Mouse (Mus musculus) ovary, postnatal 36 days (tissue): ENCODE data around the gene Cubn.
A peak's percentile ranks its signal among the peaks of the same experiment; 100 is the strongest.

ENCODE experiments used
- DNase-seq: peaks from one replicate; pipeline ENCODE4 v3.0.0; 2022; ENCODE audit warnings: low spot score, mixed read lengths

The Cubn gene

DNA sequence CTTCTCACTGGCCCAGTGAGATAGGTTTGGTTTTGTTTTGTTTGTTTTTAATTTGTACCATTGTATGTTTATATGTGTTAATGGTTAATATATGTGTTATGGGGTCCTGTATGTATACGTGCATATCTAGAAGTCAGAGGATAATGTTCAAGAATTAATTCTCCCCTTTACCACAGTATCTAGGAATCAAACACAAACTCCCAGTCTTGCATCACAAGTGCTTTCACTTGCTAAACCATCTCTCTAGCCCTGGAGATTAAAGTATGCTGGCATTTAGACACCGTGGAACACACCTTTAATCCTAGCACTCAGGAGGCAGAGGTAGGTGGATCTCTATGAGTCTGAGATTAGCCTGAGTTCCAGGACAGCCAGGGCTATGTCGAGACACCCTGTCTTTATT lies 83.3 kb downstream of the Cubn start:
- no peak for DNase-seq

DNA sequence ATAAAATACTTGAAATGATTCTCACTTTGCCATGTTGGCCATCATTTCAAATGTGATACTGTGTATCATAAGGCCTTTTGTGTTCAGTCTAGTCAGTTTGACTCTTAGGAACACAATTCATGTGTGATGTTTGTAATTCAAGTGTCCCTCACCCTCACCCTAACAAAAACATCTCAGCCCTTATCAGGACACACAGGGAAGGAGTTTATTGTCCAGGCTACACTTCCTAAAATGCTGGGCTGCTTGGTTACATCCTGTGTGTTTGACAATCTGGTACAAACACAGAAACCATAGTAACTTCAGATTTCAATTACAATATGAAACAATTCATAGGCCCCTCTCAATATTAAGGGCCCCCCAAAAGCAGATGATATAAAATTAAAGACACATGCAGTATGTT lies 83.9 kb downstream of the Cubn start:
- DNase-seq, result no peak

DNA sequence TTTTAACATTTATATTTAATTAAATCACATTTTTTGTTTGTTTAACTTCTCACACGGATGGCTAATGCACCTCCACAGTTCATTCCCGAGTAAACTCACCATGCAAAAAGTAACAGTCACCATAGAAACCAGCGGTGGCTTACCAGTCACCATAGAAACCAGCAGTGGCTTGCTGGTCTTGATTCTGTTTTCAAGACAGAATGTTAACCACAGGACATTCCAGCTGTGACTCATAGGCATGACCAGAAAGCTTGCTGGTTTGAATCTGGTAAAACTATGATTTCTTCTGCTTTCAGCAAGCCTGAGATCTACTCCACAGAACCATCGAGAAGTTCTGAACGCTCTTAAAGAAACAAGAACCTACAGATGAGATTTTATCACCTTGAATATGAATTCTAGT lies 84.3 kb downstream of the Cubn start:
- DNase-seq, result no peak

DNA sequence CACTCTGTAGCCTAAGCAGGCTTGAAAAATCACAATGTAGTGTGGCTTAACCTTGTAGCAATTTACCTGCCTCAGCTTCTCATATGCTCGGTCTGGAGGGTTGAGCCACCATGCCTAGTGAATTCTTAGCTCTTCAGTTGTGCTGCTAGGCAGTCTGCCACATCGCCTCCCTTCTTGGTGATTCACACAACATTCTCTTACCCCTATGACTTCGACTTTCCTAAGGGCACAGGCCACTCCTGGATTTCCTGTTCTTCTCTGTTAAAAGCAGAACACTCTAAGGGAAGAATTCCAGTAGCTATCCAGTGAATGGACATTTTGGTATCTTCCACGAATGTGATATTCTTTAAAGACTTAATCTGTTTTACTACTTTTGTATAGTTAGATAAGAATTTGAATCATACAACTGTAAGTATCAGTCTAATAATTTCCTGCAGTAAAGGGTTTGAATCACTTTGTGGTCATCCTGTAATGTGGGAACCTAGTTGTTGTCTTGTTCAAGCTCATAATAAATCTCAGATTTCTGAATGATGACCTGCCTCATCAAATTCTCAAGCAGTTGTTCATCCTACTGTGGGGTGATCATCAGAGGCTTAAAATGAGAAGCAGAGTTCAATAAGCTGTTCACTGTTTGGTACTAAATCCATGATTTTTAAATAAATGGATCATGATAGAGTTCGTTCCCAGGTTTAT lies 86.5 kb downstream of the Cubn start:
- DNase-seq, result no peak

DNA sequence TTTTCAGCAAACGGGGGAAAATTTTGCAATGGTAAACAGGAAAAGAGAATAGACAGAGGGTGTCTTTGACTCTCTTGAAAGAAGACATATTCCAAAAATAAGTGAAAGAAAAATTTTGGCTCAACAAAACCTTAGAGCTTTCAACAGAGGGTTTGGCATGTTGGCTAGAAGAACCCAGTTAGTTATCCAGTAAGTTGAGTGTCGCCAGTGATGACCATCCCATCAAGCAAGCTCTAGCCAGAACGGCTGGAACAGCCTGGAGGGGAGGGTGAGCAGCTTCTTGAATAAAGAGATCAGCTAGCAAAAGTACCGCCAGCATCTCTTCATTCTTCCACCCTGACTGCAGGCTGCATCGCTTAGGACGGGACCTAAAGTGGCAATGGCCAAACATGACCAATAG lies 90.8 kb downstream of the Cubn start:
- DNase-seq, result no peak

DNA sequence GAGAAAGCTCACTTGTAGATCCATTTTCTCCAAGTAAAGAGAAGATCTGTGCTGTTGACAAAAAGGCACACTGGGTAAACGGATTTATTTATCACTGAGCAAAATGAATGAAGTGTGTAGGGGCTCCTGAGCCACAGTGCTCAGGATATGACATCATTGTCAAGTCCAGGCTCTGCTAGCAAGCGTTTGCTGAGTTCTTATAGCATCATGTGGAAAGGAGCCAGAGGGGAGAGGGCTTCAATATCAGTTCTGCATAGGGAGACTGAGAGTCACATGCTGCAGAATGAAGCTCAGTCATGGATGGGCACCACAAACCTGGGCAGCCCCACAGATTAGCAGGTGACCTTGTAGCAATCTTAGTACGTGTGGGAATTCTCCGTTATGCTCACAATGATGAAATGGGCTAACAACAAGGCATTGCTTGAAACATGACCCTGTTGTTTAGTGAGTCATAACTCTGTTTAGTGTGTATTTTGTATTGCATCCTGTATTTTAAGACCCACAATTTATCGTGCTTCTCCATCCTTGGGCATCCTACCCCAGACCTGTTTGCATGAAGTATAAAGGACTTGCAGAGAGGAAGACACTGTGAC lies 92.0 kb downstream of the Cubn start:
- no peak for DNase-seq

DNA sequence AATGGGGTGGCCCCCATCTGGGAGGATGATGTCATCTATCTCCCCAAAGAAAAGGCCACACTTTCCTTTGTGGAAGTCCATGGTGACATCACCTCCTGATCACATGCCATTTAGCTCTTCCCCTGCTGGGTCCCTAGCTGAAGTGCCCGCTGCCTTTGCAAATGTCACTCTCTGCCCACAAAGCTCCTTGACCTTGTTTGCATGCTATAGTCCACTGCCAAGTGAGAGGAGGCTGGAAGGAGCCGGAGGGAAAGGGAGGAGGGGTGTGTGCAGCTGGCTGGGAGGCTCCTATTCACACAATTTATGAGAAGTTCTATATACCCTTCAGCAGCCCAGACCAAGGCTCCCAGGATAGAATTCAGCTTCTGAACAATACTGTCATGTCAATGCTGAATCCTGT lies 92.7 kb downstream of the Cubn start:
- DNase-seq, result peak; percentile 31

DNA sequence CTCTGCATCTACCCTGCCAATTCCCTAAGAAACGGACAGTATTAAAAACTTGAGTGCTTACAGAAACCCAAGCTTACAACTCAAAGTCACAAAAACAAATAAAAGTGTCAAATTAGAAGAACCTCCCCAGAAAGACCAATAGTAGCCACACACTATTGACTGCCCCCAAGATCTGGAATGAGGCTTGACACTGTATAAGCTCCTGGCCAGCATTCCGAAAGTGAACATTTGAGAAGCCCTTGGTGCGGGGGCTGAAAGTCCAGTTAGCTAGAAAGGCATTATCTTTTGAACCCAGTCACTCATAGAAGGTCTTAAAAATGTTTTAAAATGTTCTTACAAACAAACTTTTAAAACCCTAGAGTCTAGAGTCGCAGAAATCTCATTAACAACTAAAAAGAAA lies 93.1 kb downstream of the Cubn start:
- no peak for DNase-seq

DNA sequence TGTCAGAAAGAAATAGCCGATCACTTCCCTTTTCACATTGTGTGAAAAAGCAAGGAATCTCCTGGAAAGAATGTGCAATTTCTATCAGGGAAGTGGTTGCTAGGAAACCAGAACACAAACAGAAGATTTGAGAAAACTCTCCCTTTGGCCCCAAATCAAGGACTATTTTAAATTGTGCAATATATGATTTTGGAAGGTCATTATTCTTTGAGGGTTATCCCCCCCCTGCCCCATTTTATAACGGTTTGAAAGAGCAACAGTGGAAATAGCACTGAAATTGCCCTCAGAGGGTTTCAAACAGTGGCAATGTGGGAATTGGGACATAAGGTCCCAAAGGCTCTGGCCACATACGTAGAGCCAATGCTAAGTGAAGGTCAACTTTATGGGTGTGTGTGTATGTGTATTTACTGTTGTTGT lies 95.5 kb downstream of the Cubn start:
- no peak for DNase-seq

DNA sequence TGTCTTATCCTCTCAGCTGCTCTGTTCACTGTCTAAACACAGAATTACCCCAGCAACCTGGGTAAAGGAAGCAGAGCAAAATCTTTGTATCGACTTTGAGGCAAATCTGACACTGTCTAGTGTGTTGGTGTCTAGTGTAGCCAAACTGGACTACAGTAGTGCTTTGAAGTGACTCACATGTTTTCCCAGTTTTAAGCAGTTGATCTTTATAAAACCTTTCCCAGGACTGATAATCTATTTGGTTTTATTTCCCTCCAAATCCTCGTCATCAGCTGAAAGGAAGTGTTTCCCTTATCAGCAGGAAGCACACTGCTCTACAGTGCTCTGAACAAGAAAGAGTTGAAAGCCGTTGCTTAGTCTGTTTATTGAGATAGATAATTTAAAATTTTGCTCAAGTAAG lies 100.6 kb downstream of the Cubn start:
- no peak for DNase-seq

DNA sequence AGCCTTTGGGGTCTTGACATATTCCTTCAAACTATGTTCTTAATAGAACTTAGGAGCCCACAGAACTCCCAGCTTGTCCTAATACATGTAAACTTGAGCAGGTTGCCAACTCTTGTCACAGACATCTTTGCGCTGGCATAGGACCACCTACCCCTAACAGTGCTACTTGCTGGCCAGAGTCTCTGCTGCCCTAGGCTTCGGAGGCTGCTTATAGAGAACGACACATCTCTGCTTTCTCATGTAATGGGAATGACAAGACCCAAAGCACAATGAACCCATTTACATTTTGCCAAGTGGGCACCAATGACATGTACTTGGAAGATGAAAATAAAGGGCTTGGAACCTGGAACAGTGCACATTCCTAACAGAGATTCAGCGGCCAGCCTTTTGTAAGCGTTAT lies 105.0 kb downstream of the Cubn start:
- DNase-seq, result no peak

DNA sequence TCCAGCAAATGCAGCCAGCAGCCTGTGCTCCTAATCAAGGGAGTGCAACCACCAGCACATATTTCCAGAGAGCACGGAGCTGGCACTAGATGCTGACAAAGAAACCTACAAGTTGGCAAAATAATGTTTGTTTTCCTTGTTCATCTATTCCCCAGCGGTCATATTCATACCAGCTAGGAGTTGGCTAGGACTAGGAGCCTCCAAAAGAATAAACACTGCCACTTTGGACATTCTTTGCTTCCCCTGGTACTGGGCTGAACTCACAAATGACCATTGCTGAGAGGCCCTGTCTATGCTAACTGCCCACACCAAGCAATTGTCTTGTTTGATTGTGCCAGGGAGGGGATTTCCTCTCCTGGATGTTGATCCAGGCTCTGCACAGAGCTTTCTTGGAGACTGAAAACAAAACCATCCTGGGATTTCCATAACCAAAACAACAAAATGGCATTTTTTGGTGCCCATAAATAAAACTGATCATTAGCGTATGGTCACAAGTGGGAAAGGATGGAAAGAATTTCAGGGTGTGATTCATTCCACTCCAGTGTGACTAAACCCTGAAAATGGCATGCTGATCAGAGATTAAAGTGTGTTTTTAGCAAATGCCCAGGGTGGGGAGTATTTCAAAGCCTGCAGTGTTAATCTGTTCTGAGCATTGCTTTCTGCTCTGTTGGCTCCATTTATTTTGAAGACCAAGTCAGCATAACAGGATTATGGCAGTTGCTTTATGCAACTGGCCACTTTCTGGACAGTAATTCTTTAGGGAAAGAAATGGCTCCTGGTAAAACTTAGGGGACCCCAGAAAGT lies 105.9 kb downstream of the Cubn start:
- DNase-seq, result no peak

DNA sequence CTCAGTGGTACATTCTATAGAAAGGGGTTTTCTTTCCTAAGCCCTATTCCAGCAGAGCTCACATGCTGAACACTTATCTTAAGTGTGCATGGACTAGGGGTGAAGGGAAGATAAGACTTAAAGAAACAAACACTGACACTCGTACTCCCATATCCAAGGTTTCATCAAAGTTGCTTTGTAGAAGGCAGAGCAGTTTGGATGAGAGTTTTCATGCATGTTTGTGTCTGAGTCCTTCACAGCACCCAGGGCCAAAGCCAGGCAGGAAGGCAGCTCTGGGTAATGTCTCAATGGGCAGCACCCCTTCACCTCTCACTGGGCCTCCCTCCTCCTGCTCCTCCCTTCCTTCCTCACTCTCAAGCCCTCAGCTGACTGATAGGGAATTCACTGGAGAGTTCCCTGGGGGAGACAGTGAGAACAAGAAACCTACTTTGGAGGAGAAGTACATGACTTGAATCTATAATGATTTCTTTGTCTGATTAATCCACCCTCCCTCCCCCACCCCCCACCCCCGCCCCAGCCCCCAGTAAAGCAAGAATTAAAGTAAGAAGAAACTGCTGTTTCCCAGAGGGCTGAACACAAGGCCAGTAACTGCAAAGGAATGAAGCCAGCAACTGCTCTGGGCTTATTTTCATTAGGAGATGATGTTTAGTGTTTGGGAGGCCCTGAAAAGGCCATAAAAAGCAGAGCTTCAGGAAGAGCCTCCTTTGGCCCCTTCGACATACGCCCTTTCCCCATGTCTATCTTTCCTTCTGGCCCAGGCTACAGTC lies 106.7 kb downstream of the Cubn start:
- DNase-seq, result peak; percentile 27

DNA sequence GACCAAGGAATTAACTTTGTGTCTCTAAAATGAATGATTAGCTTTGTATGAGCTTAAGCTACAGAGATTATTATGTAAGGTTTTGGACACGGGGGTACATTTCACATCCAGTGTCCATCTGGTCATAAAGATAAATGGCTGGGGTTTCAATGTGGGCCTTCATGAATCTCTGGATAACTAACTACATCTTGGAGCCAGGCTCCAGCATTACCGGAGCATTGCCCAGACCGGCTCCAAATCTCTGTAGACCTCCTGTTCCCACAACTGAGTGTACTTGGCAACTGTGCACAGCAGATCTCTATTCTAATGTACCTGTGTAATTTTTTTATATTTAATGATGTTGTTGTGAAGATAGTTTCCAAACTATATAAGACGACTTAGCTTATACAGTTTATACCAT lies 115.4 kb downstream of the Cubn start:
- no peak for DNase-seq

DNA sequence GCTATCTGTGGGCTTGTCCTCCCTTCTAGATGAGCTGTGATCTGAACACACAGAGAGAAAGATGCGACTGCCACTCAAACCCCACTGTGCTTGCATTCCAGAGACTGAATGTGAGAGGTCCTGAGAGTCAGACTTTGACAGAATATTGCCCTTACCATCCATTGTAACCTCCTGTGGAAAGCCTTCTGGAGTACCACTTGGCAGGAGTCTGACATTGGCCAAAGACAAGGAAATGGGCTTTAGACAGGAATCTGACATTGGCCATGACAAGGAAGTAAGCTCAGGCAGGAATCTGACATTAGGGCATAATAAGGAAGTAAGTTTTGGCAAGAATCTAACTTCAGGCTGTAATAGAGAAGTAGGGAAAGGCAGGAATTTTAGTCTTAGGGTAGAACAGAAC lies 118.3 kb downstream of the Cubn start:
- DNase-seq, result no peak

DNA sequence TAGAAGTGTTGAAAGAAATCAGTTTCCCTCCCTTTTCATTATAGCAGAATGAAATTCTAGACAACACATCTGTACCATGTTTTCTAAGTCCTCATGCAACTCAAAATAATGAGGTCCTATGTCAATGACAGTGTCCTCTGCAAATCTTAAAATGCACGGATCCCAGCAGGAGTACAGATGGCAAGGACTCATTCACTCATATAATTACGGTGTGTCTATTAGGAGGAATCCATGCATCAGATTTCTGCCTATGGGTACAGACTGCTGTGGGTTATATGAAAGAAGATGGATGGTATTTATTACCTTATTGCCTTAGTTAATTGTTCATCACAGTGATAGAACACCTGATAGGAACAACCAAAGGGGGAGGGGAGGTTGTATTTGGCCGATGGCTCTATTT lies 118.8 kb downstream of the Cubn start:
- no peak for DNase-seq

DNA sequence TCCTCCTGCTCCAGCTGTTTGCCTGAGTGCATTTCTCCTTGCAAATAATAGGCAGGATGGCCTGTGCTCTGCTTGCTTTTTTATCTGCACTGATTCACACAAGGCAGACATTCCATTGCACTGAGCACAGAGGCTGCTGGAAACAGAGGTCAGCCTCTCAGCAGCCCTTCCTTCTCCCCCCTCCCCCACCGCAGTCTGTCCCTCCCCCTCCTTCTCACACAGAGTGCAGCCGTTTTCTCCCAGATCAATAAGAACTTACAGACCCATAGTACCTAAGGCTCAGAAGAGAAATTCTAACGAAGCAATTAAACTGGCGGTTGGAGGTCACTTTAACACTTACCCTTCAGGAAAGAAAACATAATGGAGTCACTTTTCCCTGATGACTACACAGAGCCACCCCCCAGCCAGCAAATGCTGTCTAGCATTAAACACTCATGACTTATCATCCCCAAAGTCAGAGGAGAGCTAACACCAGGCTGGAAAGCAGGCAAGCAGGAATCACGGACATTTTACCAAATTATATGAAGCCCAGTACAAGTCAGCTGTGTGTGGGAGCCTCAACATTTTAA lies 119.3 kb downstream of the Cubn start:
- DNase-seq, result peak; percentile 32

DNA sequence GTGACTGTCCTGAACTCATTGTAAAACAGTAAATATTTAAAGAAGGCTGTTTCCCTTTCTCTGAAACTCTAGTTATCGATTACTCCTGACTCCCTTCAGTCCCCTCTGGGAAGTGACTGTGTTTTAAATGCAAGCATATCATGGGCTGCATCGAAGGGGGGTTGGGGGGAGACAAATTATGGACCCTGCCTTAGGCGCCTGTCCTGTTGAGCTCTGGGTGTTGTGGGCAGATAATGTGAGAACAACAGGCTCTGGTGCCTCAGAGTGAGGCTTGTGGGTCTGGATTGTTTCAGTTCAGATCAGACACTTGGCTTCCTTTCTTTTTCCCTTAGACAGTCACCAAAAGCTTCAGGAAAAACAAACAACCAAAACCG lies 119.8 kb downstream of the Cubn start:
- DNase-seq, result no peak

DNA sequence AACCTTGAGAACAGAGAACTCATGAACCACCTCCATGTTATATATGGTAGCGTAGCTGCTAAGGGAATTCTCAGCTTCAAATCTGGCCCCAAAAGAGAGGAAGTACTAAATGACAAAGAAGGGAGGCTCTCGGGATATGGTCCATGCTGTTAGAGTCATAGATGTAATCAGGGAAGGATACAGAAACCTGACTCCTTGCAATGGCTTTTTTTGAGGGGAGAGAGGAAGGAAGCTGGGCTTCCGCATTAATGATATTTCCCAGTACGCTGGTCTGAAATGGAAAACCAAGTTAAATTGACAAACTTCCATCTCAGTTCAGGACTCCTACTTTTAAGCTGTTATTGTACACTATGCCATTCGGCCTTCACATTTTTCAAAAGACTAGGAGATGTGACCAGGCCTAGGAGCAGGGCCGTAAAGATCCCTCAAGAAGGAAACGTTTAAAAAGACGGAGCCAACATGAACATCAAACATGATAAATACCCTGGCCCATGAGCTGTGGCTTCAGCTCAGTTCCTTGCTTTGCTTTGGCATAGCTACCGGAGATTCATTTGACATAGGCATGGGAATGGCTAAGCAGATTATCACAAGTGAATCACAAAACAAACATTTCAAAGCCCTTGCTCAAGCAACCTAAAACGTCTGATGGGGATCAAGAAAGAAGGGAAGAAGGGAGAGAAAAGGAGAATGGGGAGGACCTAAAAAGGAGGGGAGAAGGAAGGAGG lies 120.4 kb downstream of the Cubn start:
- no peak for DNase-seq

DNA sequence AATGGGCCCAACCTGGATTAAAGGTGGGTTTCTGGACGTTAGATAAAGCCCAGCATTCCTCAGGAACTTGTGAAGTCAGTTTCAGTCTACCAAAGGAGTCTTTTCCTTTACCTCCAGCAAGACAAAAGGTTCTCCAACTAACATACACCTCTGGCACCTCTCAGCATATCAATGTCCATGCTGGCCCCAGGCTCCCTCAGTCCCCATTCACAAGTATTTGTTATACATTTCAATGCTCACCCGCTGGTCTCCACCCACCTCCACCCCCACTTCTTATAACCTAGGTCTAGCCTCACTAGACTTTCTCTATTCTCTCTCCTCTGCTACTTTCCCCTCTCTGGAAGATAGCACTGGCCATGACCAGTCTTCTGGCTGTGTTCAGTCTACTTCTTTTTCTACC lies 121.1 kb downstream of the Cubn start:
- no peak for DNase-seq

DNA sequence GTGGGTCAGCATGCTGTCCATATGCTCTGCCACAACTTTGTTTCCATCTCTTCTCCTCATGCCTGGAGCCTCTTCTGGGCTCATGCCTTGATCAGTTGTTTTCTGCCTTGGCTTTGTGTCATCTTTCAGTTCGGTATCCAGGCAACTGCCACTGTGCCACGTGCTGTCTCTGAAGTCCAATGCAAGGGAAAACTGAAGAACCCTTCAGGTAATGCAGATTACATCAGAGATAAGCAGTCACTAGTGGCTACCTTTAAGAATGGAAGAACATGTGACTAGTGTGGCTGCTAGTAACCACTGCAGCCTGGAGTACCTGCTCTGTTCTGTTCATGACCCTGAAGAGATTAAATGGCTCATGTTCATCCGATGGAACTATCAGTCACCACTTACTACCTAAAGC lies 123.1 kb downstream of the Cubn start:
- no peak for DNase-seq
